Mouse (Mus musculus) R1 (cell line): ENCODE results near the gene Srsf5.
"Not testable (repeated sequence)": the region's sequence is repeated elsewhere in the genome, so short reads cannot be mapped to it uniquely, and the experiment has no call there.

ENCODE experiments used
- DNase-seq: peaks from one replicate; pipeline ENCODE4 v3.0.0-alpha.2; 2018; ENCODE audit warnings: low read depth, low spot score

Srsf5 gene

GRCm38 (mm10) chr12:80945334-80945995, at the start of gene Srsf5:
Srsf5 (plus strand) TSS chr12:80945504.
- DNase-seq, result peak; percentile 96

DNA sequence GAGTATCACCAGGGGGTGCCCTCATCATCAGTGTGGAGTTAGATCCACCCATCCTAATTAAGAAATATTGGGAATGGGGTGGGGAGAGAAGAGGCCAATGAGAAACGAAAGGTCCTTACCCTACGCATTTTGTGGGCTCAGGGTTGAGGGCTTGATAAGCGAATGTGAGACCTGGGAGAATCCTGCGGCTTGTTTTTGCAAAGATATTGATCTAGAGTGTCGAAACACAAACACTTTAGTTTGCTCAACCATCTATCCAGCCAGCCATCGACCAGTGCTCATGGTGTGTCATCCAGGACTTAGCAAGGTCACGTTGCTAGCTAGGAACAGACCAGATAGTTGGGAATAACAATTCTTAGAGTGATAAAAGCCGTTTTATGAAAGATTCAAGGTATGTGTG, 35.7 kb upstream of the Srsf5 start:
- no peak for DNase-seq

GRCm38 (mm10) chr12:80917764-80918163, 27.5 kb upstream of the Srsf5 start:
- peak; percentile 80 for DNase-seq

GRCm38 (mm10) chr12:80921301-80921700, 24.0 kb upstream of the Srsf5 start:
- DNase-seq, result peak; percentile 90

- DNase-seq, result peak; percentile 87
Measured at GRCm38 (mm10) chr12:80922869-80923268, 22.4 kb upstream of the Srsf5 start.

- no peak for DNase-seq
Measured at GRCm38 (mm10) chr12:80923602-80924001, 21.7 kb upstream of the Srsf5 start.

DNA sequence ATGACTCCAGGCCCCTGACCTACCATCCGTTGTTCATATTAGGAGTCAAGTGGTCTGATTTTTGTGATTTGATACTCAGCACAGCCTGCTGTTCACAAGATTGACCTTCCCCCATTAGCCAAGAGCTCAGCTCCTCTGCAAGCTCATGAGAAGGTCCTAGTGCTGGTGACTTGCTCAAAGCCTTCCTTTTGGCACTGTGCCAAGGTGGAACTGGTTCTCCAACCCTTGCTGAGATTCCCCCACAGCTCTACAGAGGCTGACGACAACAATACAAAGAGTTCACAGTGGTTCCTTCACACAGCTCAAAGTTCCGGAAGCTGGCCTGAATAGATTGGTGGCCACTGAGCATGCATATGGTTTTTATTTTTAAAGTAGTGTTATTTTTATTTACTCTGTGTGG, 21.1 kb upstream of the Srsf5 start:
- peak; percentile 84 for DNase-seq

GRCm38 (mm10) chr12:80925919-80926318, 19.4 kb upstream of the Srsf5 start:
- peak; percentile 65 for DNase-seq

GRCm38 (mm10) chr12:80926550-80926949, 18.8 kb upstream of the Srsf5 start:
- no peak for DNase-seq

DNA sequence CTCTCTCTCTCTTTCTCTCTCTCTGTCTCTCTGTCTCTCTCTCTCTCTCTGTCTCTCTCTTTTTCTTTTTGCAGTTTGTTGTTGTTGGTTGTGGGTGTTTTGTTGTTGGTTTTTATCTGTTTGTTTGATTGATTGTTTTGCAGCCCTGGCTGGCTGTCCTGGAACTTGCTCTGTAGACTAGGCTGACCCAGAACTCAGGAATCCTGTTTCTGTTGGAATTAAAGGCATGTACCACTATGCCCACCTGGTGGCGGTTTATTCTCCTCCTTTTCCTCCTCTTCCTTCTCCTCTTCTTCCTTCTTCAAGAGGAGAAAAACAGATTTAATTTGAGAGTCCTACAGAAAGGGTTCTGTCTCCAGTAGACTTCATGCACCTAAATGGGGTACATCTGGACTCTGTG, 17.8 kb upstream of the Srsf5 start:
- no peak for DNase-seq

DNA sequence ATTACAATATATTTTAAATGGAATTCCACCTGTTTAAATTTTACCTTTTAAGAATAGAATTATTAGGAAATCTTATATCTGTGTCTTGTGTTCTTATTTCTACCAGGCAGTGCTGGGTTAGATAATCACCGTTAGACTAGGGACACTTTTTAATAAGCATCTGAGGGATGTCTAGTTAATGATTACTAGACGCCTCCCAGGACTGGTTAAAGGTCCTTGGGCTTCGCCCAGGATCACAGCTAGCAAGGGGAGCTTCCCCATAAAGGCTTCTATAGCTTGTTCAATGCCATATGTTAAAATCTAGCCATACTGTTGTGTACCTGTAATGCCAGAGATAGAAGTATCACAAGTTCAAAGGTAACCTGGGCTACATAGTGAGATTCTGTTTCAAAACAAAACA, 16.4 kb upstream of the Srsf5 start:
- no peak for DNase-seq

DNA sequence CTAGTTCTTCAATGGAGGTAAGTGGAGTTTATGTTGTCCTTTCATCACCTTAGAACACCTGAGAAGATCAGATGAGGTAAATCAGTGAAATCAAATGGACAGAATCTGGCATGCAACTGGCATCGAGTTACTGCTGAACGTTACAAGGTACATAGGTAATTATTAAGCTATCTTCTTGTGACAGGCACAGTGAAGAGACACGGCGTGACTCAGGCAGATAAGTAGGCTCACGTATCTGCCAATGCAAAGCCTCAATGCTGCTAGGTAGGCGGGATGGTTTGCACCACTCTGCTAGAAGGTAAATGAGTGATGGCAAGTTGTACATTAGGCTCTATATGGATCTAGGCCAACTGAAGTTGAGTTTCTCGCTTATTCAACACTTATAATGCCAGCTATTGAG, 15.2 kb upstream of the Srsf5 start:
- no peak for DNase-seq

- DNase-seq, result no peak
Measured at GRCm38 (mm10) chr12:80931402-80932140, 13.7 kb upstream of the Srsf5 start.

DNA sequence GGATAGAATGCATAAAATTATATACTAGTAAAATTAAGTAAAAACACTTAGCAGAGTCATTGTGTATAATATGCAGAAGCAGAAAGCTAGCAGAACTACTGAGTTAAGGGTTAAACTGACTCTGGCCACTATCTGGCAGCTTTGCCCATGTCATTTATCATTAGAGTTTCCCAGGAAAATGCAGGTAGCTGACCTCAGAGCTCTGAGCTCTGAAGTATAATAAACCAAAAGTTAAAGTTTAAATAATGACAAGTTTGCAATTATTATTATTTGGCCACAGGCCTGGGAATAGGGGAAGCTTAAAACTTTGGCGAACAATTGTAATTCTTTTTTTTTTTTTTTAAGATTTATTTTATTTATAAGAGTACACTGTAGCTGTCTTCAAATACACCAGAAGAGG, 12.4 kb upstream of the Srsf5 start:
- DNase-seq, result no peak

DNA sequence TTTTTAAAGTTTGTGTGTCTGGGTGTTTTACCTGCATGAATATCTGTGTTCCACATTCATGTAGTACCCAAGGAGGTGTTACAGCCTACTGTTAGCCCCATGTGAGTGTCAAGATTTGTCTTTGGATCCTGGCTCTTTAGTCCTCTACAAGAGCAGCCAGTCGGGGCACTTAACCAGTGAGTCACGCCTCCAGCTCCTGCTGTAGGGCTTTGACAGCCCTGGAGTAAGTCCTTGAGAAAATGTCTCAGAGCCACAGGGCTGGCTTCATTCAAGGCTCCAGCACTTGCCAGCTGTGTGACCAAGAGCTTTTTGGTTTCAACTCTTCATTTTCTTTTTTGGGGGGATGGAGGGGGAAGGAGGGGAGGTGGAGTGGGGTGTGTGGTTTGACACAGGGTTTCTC, 8.6 kb upstream of the Srsf5 start:
- no peak for DNase-seq

GRCm38 (mm10) chr12:80937331-80938029, 7.8 kb upstream of the Srsf5 start:
- no peak for DNase-seq

DNA sequence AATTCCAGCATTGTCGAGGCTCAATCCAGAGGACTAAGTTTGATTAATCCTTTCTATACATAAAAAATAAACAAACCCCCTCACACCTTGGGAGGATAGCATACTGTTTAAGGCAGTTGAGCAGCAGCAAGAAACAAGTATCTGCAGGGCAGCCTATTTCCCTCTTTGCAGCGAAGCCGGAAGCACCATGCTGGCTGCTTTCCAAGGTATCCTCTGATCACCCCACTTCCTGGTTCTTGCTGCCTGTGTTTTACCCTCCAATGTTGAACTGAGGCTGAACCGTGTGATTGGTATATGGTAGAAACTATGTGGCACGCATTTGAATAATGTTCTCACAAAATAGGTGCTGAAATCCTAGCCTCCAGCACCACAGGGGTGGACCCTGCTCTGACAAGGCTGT, 6.7 kb upstream of the Srsf5 start:
- DNase-seq, result no peak

DNA sequence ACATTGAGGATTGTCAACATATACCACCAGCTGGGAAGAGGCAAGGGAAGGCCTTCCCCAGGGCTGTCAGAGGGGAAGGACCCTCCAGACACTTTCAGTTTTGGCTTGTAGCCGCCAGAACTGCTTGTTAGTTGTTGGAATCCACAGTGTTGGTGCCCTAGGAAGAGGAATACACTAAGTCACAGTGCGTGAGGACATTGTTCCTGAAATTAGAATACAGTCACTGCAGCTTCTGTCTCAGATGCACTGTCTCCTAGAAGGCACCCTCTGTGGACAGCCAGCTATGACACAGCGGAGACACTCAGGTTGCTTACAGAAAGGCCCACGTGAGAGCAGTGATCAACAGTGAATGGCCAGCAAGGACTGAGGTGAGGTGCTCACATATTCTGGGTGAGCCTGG, 6.1 kb upstream of the Srsf5 start:
- no peak for DNase-seq

GRCm38 (mm10) chr12:80941886-80942285, 3.4 kb upstream of the Srsf5 start:
- DNase-seq, result no peak

- no peak for DNase-seq
Measured at GRCm38 (mm10) chr12:80943395-80943794, 1.9 kb upstream of the Srsf5 start.

- no peak for DNase-seq
Measured at GRCm38 (mm10) chr12:80944204-80944603, 1.1 kb upstream of the Srsf5 start.

DNA sequence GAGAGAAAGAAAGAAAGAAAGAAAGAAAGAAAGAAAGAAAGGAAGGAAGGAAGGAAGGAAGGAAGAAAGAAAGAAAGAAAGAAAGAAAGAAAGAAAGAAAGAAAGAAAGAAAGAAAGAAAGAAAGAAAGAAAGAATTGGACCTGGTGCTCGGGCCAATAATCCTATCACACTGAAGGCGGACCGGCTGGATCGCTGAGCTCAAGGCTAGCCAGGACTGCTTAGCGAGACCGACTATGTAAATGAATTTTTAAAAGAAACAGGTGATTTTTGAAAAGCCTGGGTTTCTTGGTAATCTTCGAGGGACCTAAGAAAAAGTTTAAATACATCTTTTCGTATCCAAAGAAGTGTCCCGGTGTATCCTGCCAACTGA, 356 bp upstream of the Srsf5 start:
- not testable (repeated sequence) for DNase-seq

GRCm38 (mm10) chr12:80945996-80946355, 672 bp downstream of the Srsf5 start:
- peak; percentile 95 for DNase-seq
